Mouse (Mus musculus) T-helper 2 cell (primary cell): ENCODE measurements around the gene Pla2g6.

Experiments used
- in situ Hi-C: fragments of 300-600 bp; cut with MboI, MseI; formaldehyde crosslinking; loops from one replicate; pipeline ENCODE4 v1.15.1; 2025; ENCODE audit warnings: high pct_unique_total_duplicates

The Pla2g6 gene

DNA sequence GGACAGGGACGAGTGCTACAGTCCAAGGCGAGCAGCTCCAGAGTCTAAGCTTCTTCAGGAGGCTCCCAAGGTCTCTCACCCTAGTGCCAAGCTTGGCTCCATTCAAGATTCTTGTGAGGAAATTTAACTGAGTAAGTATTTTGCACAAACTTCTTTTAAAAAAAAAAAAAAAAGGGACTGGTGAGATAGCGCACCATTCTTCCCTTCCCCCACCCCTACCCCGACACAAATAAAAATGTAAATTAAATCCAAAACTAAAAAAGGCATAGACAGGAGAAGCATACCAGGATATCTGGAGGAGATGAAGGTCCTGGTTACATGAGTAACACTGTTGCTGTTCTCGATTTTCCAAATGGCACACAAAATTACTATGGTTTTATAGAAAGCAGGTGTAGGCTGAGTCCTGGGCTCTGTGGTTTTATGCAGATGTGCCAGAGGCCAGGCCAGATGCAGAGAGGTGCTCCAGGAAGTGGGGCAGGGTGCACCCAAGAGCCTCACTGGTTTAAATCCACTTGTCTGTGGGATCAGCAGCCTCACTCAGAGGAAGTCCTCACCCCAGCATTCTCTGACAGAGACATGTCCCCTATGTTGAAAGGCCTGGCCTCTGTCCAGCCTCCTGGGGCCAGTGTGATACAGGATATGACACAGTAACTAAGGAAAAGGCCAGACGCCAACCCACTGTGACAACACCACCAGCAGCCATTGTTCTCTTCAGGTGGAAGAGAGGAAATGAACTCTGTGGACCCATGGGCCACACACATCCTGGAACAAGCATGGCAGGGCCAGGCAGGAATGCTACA is 5.0 kb downstream of the Pla2g6 start:
- in situ Hi-C loops: no loop called here

DNA sequence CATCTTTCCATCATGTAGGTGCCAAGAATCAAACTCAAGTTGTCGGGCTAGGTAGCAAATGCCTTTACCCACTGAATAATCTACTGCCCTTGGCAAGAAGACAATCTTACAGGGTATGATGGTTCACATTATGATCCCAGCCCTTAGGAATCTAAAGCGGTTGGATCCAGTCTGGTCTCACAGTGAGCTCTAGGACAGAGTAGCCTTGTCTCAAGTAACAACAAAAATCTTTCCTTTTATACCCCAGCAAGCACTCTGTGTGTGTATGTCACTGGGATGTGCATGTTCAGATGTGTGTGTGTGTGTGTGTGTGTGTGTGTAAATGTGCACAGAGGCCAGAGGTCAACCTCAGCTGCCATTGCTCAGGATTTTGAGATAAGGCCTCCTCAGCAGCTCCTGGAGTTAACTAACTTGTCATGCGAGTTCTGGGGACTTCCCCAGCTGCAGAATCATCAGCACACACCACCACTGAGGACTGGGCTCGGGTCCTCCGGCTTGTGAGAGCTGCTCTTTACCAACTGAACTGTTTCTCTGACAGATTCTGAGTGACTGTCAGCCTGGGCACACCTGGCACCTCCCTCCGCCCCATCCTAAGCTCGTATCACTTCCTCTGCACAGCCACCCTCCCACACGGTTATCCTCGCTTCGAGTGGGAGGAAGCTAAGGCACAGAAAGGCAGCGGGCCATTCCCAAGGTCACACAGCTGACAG is 5.8 kb downstream of the Pla2g6 start:
- in situ Hi-C loops: no loop called here

DNA sequence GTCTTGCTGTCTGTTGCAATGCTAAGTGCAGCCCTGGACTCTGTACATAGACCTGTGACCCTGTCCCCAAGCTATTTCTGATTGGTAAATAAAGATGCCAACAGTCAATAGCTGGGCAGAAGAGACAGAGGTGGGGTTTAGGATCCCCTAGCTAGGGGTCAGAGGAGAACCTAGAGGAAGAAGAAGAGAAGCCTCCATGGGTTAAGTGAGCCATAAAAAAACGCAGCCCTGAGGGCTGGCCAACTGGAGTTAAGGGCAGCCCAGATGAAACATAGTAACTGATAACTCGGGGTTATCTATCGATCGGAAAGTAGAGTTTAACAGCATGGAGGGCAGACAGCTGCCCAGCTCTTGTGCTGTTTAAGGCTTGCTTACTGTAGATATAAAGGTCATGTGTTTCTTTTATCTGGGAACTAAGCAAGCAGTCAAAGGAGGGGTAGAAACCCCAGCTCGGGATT is 6.4 kb downstream of the Pla2g6 start:
- in situ Hi-C loops: no loop called here

DNA sequence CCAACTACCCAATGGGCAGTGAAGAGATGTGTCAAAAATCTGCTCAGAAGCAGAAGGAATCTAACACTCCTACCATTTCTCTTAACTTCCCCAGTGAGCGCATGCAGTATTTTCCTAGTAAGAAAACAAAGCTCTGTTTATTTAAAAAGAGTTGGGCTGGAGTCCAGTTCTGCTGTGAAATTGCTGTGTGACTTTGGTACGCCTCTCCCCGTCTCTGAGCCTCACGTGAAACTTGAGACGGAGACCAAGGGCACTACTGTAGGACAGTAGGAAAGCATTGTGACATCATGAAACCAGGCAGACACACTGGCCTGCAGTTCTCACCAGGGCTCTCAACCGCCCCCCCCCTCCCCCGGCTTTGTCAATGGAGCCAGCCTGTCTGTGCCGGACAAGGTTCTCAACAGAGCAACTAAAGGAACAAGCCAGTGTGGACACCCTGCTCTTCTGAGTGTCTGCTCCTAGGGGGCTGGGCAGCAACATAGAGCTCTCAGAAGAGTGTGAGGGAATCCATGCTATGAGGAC is 14.3 kb downstream of the Pla2g6 start:
- in situ Hi-C loops: no loop called here

DNA sequence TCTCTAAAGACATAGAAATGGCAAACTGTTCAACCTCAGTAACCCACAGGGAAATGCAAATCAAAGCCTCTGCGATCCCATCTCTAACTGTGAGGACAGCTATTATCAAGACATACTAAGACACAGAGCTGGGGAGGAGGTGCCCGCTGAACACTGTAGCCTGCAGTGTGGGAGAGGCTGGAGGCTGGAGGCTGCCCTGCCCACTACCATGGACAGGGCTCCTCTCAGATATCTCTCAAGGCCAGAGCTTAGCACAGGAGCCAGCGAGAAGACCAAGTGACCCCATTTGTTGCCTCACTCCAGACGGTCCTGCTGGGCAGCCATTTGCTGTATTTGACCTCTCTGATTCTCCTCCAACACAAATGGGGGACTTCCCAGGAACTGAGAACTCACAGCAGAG is 20.3 kb downstream of the Pla2g6 start:
- in situ Hi-C loops: no loop called here

DNA sequence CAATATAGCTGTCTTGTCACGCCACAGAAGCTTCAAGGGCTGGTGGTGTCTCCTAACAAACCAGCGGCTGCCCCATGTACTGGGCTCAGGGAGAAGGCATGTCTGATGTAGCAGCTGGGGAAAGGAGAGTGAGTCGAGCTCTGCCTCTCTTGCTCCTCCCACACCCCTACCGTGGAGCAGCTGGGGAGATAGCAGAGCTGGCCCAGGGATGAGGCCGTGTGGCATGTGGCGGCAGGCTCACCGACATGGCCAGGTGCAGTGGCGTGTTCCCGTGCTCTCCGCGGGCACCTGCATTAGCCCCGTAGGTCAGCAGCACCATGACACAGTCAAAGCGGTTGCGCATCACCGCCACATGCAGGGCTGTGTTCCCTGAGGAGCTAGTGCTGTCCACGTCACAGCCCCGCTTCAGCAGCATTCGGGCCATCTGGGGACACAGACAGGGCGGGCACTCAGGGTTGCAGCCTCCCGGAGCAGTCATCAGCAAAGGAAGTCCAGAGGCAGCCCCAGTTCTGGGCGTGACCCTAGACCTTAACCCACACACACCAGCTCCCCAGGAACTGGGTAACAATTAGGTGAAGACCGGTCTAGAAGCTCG is 22.1 kb downstream of the Pla2g6 start:
- in situ Hi-C loops: no loop called here

DNA sequence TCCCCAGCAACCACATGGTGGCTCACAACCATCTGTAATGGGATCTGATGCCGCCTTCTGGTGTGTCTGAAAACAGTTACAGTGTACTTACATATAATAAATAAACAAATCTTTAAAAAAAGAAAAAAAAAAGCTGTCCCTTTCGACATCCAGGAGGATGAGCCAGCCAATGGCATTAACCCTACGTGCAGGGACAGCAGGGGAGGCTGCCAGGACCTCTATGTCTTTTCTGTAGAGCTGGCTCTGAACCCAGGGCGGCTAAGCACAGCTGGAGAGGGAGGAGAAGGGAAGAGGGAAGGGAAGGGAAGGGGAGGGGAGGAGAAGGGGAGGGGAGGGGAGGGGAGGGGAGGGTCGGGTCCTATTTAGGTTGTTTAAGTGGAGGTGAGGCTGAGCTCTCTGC is 23.4 kb downstream of the Pla2g6 start:
- in situ Hi-C loops: no loop called here

DNA sequence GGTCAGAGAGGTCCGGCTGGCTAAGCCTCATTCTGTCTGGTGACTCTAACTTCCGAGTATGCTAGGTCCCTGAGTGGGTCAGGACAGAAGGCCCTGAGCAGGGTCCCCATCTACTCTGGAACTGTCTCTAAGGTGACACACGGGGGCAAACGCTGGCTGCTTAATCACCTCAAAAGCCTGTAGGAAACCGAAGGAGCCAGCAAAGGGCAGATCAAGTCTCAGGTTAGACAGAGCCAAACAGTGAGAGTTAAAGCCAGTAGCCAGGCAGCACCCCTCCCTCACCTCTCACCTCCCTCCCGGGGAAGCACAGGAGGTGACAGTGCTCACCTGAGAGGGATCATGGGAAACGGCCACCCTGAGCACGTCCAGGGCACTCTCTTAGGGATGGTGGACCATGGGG is 24.5 kb downstream of the Pla2g6 start:
- in situ Hi-C loops: no loop called here

DNA sequence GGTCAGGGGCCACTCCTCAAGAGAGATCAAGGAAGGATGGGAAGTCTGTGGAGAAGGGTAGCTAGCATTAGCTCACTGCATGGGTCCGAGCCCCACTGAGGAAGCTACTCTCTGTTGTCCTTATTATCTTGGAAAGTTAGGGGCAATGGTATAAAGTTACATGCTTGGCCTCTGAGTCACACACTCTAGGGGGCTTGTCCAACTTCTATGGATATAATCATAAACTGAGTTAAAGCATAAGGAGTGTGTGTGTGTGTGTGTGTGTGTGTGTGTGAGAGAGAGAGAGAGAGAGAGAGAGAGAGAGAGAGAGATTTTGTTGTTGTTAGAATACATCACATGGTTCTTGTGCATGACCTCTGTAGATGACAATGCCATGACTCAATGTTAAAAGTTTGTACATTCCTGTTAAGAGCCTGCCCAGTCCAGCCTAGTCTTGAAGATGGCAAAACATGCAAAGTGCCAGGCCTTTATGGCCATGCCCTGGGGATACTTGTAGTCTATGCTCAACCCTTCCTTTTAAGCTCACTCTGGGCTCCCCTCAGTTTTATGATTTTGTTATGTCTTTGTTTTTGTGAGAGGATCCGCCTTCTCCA is 28.5 kb downstream of the Pla2g6 start:
- in situ Hi-C loops: no loop called here

DNA sequence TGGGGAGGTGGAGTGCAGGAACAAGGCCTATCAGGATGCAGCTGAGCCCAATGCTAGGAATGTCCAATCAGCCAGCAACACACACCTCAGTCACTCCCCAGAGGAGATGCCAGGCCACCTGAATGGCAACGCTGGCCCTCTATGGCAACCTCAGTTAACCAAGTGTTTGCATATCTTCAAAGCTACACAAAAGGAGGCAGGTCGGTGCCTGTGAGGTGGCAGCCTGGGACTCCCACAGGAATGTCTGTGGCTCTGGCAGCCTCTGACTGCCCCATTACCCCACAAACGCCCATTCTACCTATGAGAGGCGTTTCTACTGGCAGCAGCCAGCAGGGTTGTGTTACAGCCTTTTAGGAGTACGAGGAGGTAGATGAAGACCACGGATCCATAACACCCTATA is 29.6 kb downstream of the Pla2g6 start:
- in situ Hi-C loops: no loop called here

DNA sequence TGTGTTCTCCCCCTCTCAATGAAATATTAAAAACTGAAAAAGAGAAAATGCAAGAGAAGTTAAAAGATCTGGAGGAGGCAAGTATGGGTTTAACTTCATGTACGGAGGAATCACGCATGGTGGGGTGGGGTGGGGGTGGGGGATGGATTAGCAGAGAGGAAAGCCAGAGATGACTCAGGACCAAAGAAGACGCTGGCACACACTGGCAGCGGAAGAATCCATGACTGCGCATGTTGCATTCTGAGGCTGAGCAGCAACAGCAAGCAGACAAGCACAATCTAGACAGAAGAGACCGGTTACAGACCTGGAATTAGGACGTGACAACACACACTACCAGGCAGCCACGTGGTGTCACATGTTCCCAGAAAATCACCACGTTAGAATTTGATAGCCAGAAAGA is 35.4 kb downstream of the Pla2g6 start:
- in situ Hi-C loops: loop anchor here (5.0 kb wide), 1 partner anchor 85 kb away; no protein-coding TSS in a partner anchor

DNA sequence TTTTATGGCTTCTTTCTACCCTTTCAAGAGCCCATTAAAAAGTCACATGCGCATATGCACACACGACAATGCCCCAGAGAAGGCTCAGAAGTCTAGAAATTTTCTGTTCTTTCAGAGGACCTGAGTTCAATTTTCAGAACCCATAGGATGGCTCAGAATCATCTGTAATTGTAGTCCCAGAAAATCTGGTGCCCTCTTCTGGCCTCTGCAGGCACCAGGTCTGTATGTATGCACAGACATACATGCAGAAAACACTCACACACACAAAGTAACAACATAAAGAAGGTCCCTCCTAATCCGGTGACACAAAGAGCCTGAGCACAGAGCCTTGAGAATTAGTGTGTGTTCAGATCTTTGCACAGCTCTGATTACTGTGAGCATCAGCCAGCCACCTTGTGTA is 37.9 kb downstream of the Pla2g6 start:
- in situ Hi-C loops: loop anchor here (5.0 kb wide), 1 partner anchor 87 kb away; no protein-coding TSS in a partner anchor

DNA sequence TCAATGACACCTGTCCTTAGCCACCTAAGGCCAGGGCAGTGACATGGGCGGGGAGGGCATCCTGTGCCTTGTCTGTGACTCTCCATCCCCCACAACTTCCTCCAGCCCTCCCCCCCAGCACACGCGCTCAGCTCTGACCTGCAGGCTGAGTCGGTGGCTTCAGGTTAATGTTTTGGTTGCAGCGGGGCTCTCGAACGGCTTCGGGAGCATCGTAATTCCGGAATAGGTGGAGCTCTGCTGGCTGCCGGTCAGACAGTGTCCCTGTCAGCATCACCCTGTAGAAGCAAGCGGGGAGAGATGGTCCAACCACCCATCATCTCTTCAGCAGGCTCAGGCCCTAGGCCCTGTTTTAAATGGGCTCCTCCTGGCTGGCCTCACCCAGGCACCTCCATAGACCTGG is 38.7 kb downstream of the Pla2g6 start:
- in situ Hi-C loops: no loop called here

DNA sequence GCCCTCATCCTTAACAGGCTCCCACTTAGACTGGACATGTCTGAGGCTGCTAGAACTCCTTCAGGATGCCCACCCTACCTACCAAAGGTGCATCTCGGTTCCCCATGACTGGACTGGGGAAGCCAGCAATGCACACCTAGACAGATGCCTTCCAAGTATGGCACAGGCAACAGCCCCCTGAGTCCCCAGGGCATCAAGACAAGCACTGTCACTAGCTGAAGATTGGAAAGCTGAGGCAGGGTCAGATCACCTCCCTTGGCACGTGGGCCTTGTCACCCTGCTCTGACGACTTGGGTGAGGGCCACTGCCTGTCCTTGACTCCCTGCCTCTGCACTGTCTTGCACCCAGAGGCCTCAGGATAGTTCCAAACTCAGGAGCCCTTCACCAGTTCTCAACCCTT is 39.8 kb downstream of the Pla2g6 start:
- in situ Hi-C loops: no loop called here

DNA sequence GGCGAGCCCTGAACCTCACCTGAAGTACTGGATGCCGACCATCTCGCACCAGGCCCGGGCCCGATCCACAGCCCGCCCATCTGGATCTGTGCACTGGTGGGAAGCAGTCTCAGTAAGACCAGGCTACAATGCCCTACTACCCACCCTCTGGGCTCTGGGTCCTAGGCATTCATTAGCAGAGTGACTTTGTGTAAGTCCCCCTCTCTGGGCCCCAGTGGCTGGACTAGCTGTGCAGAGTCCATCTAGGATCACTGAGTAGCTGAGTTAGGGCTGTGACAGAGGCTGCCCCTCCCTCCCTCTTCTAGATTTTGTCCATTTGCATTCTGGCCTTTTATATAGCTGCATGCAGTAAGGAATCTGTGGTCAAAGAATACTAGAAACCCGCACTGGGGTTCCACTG is 41.1 kb downstream of the Pla2g6 start:
- in situ Hi-C loops: no loop called here

DNA sequence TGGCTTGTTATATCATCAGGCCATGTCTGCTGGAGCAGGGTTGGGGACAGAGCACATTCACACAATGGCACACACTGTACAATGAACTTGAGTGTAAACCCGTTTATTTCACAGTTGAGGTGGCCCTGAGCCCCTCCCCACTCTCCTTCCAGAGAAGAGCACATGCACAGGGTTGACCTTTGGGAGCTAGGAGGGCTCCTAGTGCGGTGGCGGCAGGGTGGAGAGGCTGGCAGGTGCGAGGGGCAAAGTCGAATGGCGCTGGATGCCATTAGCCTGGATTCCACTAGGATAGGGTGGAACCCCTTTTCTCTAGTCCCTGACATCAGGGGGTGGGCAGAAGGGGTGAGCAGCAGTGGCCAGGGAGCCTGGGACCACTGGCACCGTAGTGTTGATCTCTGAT is 42.0 kb downstream of the Pla2g6 start:
- in situ Hi-C loops: no loop called here

DNA sequence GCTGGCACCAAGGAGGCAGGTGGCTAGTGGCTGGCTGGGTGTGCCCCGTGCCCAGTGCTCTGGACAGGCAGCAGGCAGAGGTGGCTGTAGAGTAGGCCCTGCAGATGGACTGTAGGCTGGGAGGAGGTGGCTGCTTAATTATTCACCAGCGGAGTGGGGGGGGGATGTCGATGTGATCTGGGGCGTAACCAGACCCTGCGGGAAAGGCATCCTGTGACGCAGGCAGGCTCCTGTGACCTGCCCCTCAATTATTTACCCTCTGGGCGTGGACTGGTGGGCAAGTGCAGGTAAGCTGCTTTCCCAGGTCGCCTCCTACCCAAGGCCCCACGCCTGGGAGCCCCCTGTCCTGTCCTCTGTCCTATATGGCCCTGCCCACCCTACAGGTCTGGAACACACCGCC is 42.8 kb downstream of the Pla2g6 start, which contains the start of gene Baiap2l2:
TSS of gene Baiap2l2 (minus strand) at position 139 of the 400 bp plus-strand sequence.
- in situ Hi-C loops: no loop called here

DNA sequence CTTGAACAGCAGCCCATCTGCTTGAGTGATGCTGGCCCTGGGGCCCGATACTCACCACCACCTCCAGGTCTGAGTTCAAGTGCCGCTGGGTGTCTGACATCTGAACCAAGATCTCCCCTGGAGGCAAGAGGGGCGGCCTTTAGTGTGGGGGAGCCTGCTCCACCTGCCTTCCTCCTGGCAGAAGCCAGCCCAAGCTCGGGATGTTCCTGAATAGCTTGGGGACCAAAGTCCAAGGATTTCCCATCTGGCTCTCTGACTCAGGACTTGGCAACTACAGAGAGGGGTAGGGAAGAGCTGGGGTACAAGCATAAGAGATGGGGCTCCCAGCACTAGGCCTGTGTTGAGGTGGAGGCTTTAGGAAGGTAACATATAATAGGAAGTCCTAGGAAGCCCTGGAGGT is 44.8 kb downstream of the Pla2g6 start:
- in situ Hi-C loops: no loop called here

DNA sequence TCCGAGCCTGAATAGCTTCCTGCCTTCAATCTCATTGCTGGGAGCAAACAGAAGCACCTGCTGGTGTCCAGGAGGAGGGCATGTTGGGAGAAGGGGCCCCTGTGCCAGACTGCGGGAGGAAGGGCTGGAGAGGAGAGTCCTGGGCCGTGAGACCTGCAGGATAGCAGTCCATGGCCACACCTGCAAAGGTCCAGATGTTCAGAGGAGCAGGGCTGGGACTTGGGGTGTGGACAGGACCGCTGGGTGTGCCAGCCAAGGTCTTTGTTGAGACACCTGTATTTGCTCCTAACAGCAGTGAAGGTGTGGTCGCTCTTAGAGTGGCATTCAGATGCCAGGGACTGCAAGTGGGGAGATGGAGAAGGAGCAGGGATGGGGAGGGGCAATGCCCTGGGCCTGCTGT is 45.8 kb downstream of the Pla2g6 start:
- in situ Hi-C loops: no loop called here

DNA sequence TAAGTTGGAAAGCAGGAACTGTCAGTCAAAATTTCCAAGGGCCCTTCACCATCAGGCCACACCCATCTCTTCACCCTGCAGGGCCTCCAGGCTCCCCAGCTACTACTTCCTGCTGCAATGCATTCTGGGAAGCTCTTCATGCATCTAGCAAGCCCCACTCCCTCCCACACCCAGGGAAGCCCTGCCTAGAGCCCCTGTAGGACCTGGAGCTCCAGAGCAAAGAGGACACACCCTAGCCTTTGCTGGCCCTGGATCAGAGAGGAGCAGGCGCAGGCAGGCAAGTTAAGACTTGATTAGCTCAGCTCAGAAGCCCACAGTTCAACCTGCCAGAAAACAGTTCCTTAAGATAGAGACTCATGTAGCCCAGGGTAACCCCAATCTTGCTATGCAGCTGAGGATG is 46.8 kb downstream of the Pla2g6 start:
- in situ Hi-C loops: no loop called here

DNA sequence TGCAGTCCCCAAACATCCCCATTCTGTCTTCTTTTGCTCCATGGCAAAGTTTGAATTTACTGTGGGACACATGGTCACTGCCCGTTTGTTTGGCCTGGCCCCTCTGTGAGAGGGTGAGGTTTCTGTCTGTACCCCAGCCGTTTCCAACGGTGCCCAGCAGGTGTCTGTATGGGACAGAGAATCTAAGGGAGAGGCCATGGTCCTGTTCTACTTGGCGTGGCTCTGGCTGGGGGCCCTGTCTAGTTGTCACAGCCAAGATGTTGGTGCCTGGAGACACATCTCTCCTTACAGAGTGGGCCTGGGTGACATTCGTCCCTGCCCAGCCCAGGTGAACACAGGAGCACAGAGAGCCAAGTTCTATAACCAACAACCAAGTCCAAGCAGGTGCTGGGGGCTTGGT is 47.3 kb downstream of the Pla2g6 start:
- in situ Hi-C loops: no loop called here

DNA sequence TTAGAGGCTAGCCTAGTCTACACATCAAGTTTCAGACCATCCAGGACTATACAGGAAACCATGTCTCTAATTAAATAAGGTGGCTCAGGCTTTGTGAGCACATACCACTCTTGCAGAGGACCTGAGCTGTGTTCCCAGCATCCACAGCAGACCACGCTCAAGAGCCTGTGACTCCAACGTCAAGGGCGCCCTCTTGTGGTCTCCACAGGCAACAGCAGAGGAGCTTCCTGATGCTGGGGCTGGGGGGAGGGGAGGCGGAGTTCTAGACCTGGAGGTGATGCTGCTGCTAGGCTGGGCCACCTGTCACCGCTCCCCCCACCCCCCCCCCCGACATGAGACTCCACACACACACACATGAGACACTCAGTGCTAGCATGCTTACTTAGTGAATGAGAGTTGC is 48.0 kb downstream of the Pla2g6 start:
- in situ Hi-C loops: no loop called here
